Mouse (Mus musculus) megakaryocyte, embryonic 14.5 days (primary cell): Measurements from ENCODE around the gene Hps3.

ENCODE experiments used
- FLI1 ChIP-seq: IDR thresholded peaks from 2 replicates; pipeline ENCODE4 v1.6.1; 2012; ENCODE audit warnings: low read length, inconsistent platforms, mixed read lengths
- GATA1 ChIP-seq: IDR thresholded peaks from 3 replicates; pipeline ENCODE4 v1.6.1; 2012; ENCODE audit warnings: mixed read lengths, low read length, inconsistent platforms, borderline replicate concordance

DNA sequence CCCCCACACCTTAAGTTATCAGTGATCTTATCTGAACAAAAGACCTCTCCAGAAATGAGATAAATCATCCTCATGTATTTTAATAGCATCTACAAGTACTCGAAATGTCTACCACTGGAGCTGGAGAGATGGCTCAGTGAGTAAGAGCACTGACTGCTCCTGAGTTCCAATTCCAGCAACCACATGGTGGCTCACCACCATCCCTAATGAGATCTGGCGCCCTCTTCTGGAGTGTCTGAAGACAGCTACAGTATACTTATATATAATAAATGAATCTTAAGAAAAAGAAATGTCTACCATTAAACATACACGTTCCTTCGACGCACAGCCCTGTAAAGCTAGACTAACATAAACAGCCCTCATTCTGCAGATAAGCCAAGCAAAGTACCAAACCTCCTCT lies 32.3 kb downstream of the Hps3 start:
- TF ChIP-seq FLI1 (no peak), GATA1 (no peak)
